Mouse (Mus musculus) intestine, postnatal 0 days (tissue): Measurements from ENCODE around the gene Bbox1. TPM values are rescaled to one million over a fixed set of nuclear protein-coding genes. Genes with fewer than 3 reads are reported as not detected.

ENCODE experiments used
- ATAC-seq: fragments of 200-750 bp; cut with Nextera tagmentation; 2 replicates; pipeline ENCODE4 v1.8.0; 2017; ENCODE audit warnings: mild to moderate bottlenecking, moderate TSS enrichment, moderate library complexity
- H3K27ac ChIP-seq: fragments of 300-500 bp; sonication (generic); 2 replicates; pipeline ENCODE4 v1.5.1; 2014; ENCODE audit warnings: mild to moderate bottlenecking, low read depth, low read length, moderate library complexity
- H3K27me3 ChIP-seq: fragments of 300-500 bp; sonication (generic); replicated peaks from 2 replicates; pipeline ENCODE4 v1.6.1; 2014; ENCODE audit warnings: low read length, mixed read lengths; ENCODE audit not compliant: control insufficient read depth, insufficient read depth
- H3K36me3 ChIP-seq: fragments of 300-500 bp; sonication (generic); 2 replicates; pipeline ENCODE4 v1.6.1; 2014; ENCODE audit warnings: mild to moderate bottlenecking, moderate library complexity; ENCODE audit not compliant: control insufficient read depth, insufficient read depth
- H3K4me1 ChIP-seq: fragments of 300-500 bp; sonication (generic); replicated peaks from 2 replicates; pipeline ENCODE4 v1.6.1; 2014; ENCODE audit warnings: antibody characterized with exemption, low read length, mixed read lengths; ENCODE audit not compliant: control insufficient read depth, insufficient read depth
- H3K4me2 ChIP-seq: fragments of 300-500 bp; sonication (generic); replicated peaks from 2 replicates; pipeline ENCODE4 v1.6.1; 2014; ENCODE audit warnings: low read depth, mild to moderate bottlenecking, moderate library complexity
- H3K4me3 ChIP-seq: fragments of 300-500 bp; sonication (generic); 2 replicates; pipeline ENCODE4 v1.5.1; 2014; ENCODE audit warnings: low read depth, low read length
- H3K9ac ChIP-seq: fragments of 300-500 bp; sonication (generic); 2 replicates; pipeline ENCODE4 v1.6.1; 2014; ENCODE audit warnings: mild to moderate bottlenecking, low read depth, low read length
- H3K9me3 ChIP-seq: fragments of 300-500 bp; sonication (generic); 2 replicates; pipeline ENCODE4 v1.6.1; 2016; ENCODE audit warnings: mixed run types; ENCODE audit not compliant: control insufficient read depth
- CTCF ChIP-seq: sonication (generic); IDR thresholded peaks from 2 replicates; pipeline ENCODE4 v1.5.1; 2016; ENCODE audit warnings: low read depth, mild to moderate bottlenecking, control low read depth, antibody characterized with exemption, moderate library complexity
- WGBS: fragments of 180-500 bp; shearing (Covaris S2); extraction: QIAGEN DNeasy Blood & Tissue Kit; methylation state at CpG from one replicate; pipeline ENCODE4 v1.1.7; 2014; 5-methylcytosine and 5-hydroxymethylcytosine counted together
- polyA plus RNA-seq: library from polyadenylated mRNA; unstranded; fragments of >200 nt; fragmentation: Nextera tagmentation; extraction: Ambion mirVana; gene quantifications from 2 replicates; pipeline ENCODE4 v1.2.1, GENCODE M21; 2015

Gene Bbox1
- polyA plus RNA-seq, 1 experiment from 2014 or later, result 11.9 TPM

DNA sequence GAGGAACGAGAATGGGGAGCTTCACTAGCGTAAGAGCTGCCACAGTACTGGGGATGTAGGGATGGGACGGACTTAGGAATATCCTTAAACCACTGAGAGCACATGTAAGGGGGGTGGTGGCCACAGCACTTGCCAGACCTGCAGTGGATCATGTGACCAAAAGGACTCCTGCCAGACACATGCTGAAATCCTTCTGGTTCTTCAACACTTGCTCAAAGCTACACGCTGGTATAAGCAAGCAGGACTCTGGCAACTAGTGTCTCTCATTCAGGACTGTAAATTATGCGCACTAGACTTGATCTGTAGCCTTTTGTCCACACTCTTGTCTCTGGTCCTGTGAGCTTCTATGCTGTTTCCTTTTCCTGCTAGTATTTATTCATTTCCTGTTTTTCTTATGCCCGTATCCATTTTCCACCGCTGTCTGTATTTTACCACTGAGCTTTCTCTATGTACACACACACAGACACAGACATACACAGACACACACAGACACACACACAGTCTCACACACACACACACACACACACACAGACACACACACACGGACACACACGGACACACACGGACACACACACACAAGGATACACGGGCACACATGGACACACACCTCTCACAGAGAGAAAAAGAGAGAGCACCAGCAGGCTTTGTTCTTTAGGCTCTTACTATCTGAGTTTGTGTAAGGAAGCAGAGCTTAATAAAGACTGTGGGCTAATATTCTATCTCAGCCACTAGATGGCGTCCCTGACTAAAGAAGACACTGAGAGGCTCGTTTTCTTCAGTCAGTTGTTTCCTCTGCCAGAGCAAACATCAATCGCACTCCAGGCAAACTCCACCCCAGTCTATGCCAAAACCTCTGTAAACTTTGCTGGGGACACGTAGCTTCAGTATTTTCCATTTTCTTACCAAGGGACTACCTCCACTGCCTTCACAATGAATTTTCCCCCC, 84.9 kb downstream of the Bbox1 start:
- Histone ChIP-seq H3K27me3 (no peaks in the 10 kb centered on the region), H3K4me2 (no peak overlapping the region), H3K4me3 (no peak overlapping the region), H3K9me3 (no peaks in the 10 kb centered on the region), H3K4me1 (no peaks in the 10 kb centered on the region), H3K36me3 (no peaks in the 10 kb centered on the region), H3K9ac (no peak overlapping the region), H3K27ac (no peak overlapping the region)
- TF ChIP-seq CTCF, result peak; percentile 94
- 30% methylated on average over 15 of the region's 15 CpGs for WGBS
- ATAC-seq, result peak; percentile 66

GRCm38 (mm10) chr2:110226421-110226820, 87.9 kb downstream of the Bbox1 start:
- TF ChIP-seq CTCF, result no peak
- no peaks in the 10 kb centered on the region for H3K36me3 ChIP-seq
- H3K4me3 ChIP-seq, result no peak overlapping the region
- no peaks in the 10 kb centered on the region for H3K4me1 ChIP-seq
- 45% methylated on average over 4 of the region's 4 CpGs for WGBS
- H3K27ac ChIP-seq, result no peak overlapping the region
- no peak for ATAC-seq
- H3K9ac ChIP-seq, result no peak overlapping the region
- no peaks in the 10 kb centered on the region for H3K27me3 ChIP-seq
- H3K9me3 ChIP-seq, result no peaks in the 10 kb centered on the region
- H3K4me2 ChIP-seq, result no peak overlapping the region

DNA sequence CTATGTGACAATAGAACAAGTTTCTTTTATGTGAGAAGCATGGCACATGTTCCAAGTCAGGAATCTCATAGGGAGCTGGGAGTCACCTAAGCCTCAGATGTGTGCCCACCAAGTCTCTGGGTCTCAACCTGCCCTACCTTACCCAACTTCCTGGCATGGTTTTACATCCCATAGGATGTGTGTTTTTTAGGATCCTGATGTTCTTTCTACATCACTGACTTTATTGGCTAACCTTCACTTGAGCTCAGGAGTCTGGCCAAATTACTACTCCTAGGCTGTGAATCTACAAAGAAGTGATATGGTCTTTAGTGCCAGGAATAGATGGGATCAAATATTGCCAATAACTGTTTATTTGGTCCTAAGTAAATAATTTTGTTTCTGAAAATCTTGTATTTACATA, 88.4 kb downstream of the Bbox1 start:
- Histone ChIP-seq H3K4me1 (no peaks in the 10 kb centered on the region), H3K4me3 (no peak overlapping the region), H3K9ac (no peak overlapping the region), H3K27ac (no peak overlapping the region), H3K4me2 (no peak overlapping the region), H3K9me3 (no peaks in the 10 kb centered on the region), H3K36me3 (no peaks in the 10 kb centered on the region), H3K27me3 (no peaks in the 10 kb centered on the region)
- no peak for ATAC-seq
- TF ChIP-seq CTCF, result no peak

GRCm38 (mm10) chr2:110222793-110223192, 91.6 kb downstream of the Bbox1 start:
- Histone ChIP-seq H3K9ac (no peak overlapping the region), H3K9me3 (no peaks in the 10 kb centered on the region), H3K27ac (no peak overlapping the region), H3K4me2 (no peak overlapping the region), H3K36me3 (no peaks in the 10 kb centered on the region), H3K4me1 (no peaks in the 10 kb centered on the region), H3K27me3 (no peaks in the 10 kb centered on the region), H3K4me3 (no peak overlapping the region)
- no peak for TF ChIP-seq CTCF
- WGBS, result 65% methylated on average over 2 of the region's 2 CpGs
- ATAC-seq, result no peak

- TF ChIP-seq CTCF, result no peak
- H3K4me2 ChIP-seq, result no peak overlapping the region
- 41% methylated on average over 1 of the region's 1 CpGs for WGBS
- no peak for ATAC-seq
- H3K27me3 ChIP-seq, result no peaks in the 10 kb centered on the region
- no peak overlapping the region for H3K27ac ChIP-seq
- H3K4me3 ChIP-seq, result no peak overlapping the region
- no peak overlapping the region for H3K9ac ChIP-seq
- no peaks in the 10 kb centered on the region for H3K4me1 ChIP-seq
- no peaks in the 10 kb centered on the region for H3K36me3 ChIP-seq
- no peaks in the 10 kb centered on the region for H3K9me3 ChIP-seq
These were observed 93.9 kb downstream of the Bbox1 start for GRCm38 (mm10) chr2:110220492-110220891.

DNA sequence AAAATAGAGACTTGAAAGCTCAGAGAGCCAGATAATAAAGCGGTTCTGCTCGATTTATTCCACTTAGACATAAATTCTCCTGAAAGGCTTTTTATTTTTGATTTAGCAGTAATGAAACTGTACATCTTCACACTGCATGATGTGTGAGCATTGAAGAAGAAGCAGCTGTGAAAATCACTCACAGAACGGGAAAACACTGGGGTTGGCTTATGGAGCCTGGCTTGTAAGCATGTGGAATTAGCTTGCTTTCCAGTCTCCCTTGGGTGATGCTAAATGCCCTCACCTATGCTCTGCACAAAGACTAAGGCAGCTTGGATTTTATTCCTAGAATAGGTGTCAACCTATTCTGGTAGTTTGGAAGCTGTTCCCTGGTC, 98.7 kb downstream of the Bbox1 start:
- Histone ChIP-seq H3K27me3 (no peaks in the 10 kb centered on the region), H3K4me3 (no peak overlapping the region), H3K9me3 (no peaks in the 10 kb centered on the region), H3K36me3 (no peaks in the 10 kb centered on the region), H3K4me2 (peak overlapping the region; percentile 40; the same call in 1 of the 2 replicates), H3K9ac (no peak overlapping the region), H3K4me1 (no peaks in the 10 kb centered on the region), H3K27ac (no peak overlapping the region)
- no peak for TF ChIP-seq CTCF
- 33% methylated on average over 3 of the region's 3 CpGs for WGBS
- no peak for ATAC-seq
